Mouse (Mus musculus): ENCODE results near the gene Hook2. TPM values are rescaled to one million over a fixed set of nuclear protein-coding genes. Genes with fewer than 3 reads are reported as not detected.

Gene Hook2
- polyA plus RNA-seq, 1 experiment: 3.6 TPM

DNA sequence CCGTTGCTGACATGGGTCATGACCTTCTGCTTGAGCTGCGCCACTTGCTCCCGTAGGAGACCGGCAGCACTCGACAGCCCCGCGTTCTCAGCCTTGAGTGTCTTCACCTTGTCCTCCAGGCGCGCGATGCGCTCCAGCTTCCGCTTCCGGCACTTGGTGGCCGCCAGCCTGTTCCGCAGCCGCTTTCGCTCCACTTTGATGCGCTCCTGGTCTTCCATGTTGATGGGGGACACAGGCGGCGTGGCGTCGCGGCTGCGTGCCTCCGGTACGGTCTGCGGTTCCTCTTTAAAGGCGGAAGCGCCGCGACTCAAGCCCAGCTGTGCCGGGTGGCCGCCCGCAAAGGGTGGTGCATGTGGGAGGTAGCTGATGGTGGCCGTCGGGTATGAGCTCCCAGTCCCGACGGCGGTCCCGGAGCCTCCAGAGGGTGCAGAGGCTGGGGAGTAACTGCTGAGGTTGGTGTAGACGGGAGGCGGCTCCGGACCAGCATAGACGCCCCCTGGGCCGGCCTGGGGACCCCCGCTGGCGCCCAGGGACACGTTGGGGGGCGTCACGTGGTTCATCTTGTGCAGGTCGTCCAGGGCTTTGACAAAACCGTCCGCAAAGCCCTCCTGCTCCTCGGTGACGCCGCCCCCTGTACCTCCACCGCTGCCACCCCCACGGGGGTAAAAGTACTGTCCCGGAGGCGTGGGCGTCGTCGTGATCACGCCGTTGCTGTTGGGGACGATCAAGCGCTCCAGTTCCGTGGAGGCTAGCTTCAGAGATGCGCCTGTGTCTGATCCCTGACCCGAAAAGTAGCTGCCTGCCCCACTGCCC lies 12.8 kb upstream of the Hook2 start:
- peak overlapping the region; percentile 96 for H3K27ac ChIP-seq (ENCODE audit: insufficient read depth, low read length)
- TF ChIP-seq CTCF (IDR thresholded peaks at IDR 0.05; ENCODE audit: extremely low read depth, insufficient read depth, insufficient read length, insufficient replicate concordance): no peak
- no peak; the same call in 1 of the 2 replicates for TF ChIP-seq POLR2A (IDR thresholded peaks at IDR 0.05; ENCODE audit: low read depth, low read length)
- peak in 1 of 2 experiments; percentile 76 for DNase-seq (ENCODE audit: low read depth in 1 of 2, low spot score in 2 of 2)
- H3K36me3 ChIP-seq (ENCODE audit: control insufficient read depth, insufficient read depth, low read length): no peaks in the 10 kb centered on the region
- no peaks in the 10 kb centered on the region for H3K27me3 ChIP-seq (ENCODE audit: control insufficient read depth, insufficient read depth, low read length)
- WGBS: under 1% methylated on average over 69 of the region's 70 CpGs
- peak overlapping the region; percentile 74 for H3K4me3 ChIP-seq (ENCODE audit: extremely low read depth, insufficient read depth, insufficient read length)
- peaks cover 23% of the 10 kb centered on the region for H3K4me1 ChIP-seq (ENCODE audit: control insufficient read depth, insufficient read depth, insufficient read length)

DNA sequence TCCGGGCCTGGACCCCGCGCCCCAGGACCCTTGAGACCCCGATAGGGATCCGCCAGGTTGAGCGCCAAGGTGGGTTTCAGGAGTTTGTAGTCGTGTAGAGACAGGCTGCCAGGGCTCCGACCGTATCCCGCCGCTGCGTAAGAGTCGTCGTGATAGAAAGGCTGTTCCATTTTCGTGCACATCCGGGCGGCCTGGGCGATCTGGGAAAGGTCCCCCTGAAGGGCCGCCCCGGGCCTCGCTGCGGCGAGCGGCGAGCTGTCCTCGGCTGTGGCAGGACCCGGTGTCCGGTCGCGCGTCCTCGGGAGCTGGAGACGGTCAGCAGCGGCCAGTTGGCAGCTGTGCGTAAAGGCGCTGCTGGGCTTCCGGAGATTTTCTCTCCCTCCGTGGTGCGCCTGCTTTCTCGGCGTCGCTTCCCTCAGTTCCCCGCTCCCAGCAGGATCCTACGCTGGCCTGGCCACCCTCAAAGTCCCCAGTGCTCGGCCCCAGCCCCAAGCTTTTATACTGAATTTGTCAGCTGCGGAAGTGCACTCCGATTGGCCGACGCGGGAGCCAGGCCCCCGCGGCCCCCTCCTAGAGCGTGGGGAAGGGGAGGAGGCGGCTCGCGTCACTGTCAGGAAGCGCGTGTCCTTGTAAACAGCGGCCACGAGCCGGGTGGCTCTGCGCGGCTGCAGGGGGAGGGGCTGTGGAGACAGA lies 12.0 kb upstream of the Hook2 start, which contains the start of gene Junb:
Junb (minus strand) TSS at position 471 of the 693 bp plus-strand sequence.
- Histone ChIP-seq H3K36me3 (ENCODE audit: control insufficient read depth, insufficient read depth, low read length) (no peaks in the 10 kb centered on the region), H3K4me1 (ENCODE audit: control insufficient read depth, insufficient read depth, insufficient read length) (peaks cover 25% of the 10 kb centered on the region), H3K27ac (ENCODE audit: insufficient read depth, low read length) (peak within 1 kb of the TSS; percentile 96), H3K4me3 (ENCODE audit: extremely low read depth, insufficient read depth, insufficient read length) (peak within 1 kb of the TSS; percentile 74), H3K27me3 (ENCODE audit: control insufficient read depth, insufficient read depth, low read length) (no peaks in the 10 kb centered on the region)
- TF ChIP-seq POLR2A (IDR thresholded peaks at IDR 0.05; ENCODE audit: low read depth, low read length) (peak; percentile 100), CTCF (IDR thresholded peaks at IDR 0.05; ENCODE audit: extremely low read depth, insufficient read depth, insufficient read length, insufficient replicate concordance) (no peak)
- WGBS: under 1% methylated on average over 63 of the region's 63 CpGs
- DNase-seq (ENCODE audit: low read depth in 1 of 2, low spot score in 2 of 2): peak; percentile 95 to 96

GRCm38 (mm10) chr8:84979599-84980421 lies 10.6 kb upstream of the Hook2 start:
- peak overlapping the region; percentile 96 for H3K27ac ChIP-seq (ENCODE audit: insufficient read depth, low read length)
- 3% methylated on average over 40 of the region's 42 CpGs for WGBS
- TF ChIP-seq POLR2A (IDR thresholded peaks at IDR 0.05; ENCODE audit: low read depth, low read length) (peak; percentile 49), CTCF (IDR thresholded peaks at IDR 0.05; ENCODE audit: extremely low read depth, insufficient read depth, insufficient read length, insufficient replicate concordance) (no peak)
- no peaks in the 10 kb centered on the region for H3K27me3 ChIP-seq (ENCODE audit: control insufficient read depth, insufficient read depth, low read length)
- peak overlapping the region; percentile 50 for H3K4me3 ChIP-seq (ENCODE audit: extremely low read depth, insufficient read depth, insufficient read length)
- H3K36me3 ChIP-seq (ENCODE audit: control insufficient read depth, insufficient read depth, low read length): no peaks in the 10 kb centered on the region
- DNase-seq (ENCODE audit: low read depth in 1 of 2, low spot score in 2 of 2): peak; percentile 93 to 97
- H3K4me1 ChIP-seq (ENCODE audit: control insufficient read depth, insufficient read depth, insufficient read length): peaks cover 34% of the 10 kb centered on the region

DNA sequence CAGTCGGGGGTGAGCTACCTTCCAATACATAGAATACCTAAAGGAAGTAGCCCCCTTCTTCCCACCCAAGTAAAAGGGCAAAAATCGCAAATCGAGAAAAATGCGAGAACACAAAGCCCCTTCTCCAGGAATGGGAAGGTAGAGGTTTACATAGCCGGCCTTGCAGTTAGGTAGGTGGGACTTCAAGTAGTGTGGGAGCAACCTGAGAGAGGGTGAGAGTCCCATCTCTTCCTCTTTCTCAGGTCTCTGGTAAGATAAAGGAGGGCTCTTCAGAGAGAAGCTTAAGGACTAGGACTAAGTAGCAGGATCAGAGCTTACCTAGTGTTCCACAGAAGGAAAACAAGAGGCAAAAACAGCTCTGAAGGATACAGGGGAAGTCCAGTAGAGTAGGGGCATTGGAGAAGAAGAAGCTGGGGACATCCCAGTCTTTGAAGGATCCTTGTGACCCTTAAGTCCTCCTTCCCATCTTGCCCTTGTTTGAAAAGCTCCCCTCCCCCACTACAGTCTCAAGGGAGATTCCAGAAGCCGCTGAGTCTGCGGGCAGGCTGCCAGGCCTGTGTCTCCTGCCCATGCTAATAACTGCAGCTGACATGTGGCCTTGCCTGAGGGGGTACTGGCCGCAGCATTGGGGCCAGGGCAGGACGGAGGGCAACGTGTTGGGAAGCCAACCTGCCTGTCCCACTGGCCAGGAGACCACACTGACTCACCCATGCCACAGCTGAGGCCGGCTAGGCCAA lies 9.6 kb upstream of the Hook2 start:
- peak in 1 of 2 experiments; percentile 53 for DNase-seq (ENCODE audit: low read depth in 1 of 2, low spot score in 2 of 2)
- WGBS: 28% methylated on average over 11 of the region's 11 CpGs
- no peaks in the 10 kb centered on the region for H3K36me3 ChIP-seq (ENCODE audit: control insufficient read depth, insufficient read depth, low read length)
- H3K27ac ChIP-seq (ENCODE audit: insufficient read depth, low read length): peak overlapping the region; percentile 96
- H3K27me3 ChIP-seq (ENCODE audit: control insufficient read depth, insufficient read depth, low read length): no peaks in the 10 kb centered on the region
- TF ChIP-seq POLR2A (IDR thresholded peaks at IDR 0.05; ENCODE audit: low read depth, low read length): no peak
- no peak for TF ChIP-seq CTCF (IDR thresholded peaks at IDR 0.05; ENCODE audit: extremely low read depth, insufficient read depth, insufficient read length, insufficient replicate concordance)
- H3K4me1 ChIP-seq (ENCODE audit: control insufficient read depth, insufficient read depth, insufficient read length): peaks cover 37% of the 10 kb centered on the region
- H3K4me3 ChIP-seq (ENCODE audit: extremely low read depth, insufficient read depth, insufficient read length): peak overlapping the region; percentile 50; the same call in 1 of the 2 replicates

DNA sequence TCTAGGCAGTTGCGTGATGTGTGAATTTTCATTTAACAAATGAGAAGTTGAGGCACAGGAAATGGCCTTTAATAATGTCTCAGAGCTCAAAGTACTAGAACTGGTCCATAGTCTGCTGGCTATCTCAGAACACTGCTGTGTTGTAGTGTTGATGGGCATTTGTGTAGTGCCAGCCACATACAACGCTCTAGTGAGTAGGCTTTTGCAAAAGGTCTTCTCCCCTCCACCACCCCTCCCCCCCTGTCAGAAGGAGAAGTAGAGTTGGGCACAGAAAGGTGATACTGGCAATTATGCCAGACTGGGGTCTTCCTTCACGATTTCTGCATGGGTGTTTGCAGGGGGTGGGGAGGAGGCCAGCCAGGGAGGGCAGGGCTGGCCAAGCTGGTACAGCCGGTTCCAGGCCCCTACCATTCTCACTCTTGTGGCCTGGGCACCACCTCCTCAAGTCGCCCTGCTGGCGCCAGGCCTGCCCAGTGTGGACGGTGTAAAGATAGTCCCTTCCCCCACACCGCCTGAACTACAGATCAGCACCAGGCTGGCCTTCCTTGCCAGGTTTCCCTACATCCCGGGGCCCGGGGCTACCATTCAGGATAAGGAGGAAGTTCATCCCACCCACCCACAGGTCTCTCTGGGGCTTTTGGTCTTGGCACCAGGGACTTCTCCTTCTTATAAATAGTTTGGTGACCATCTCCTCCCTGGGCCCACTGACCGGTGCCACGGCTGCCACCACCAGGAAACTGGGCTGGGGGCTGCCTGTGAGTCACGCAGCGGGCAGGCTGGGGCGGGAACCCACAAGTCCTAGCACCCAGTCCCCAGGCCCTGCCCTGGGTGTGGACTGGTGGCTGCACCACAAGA lies 8.5 kb upstream of the Hook2 start:
- H3K4me3 ChIP-seq (ENCODE audit: extremely low read depth, insufficient read depth, insufficient read length): no peak overlapping the region
- H3K4me1 ChIP-seq (ENCODE audit: control insufficient read depth, insufficient read depth, insufficient read length): peaks cover 37% of the 10 kb centered on the region
- no peak for DNase-seq (ENCODE audit: low read depth in 1 of 2, low spot score in 2 of 2)
- no peak for TF ChIP-seq POLR2A (IDR thresholded peaks at IDR 0.05; ENCODE audit: low read depth, low read length)
- TF ChIP-seq CTCF (IDR thresholded peaks at IDR 0.05; ENCODE audit: extremely low read depth, insufficient read depth, insufficient read length, insufficient replicate concordance): no peak
- no peaks in the 10 kb centered on the region for H3K36me3 ChIP-seq (ENCODE audit: control insufficient read depth, insufficient read depth, low read length)
- no peaks in the 10 kb centered on the region for H3K27me3 ChIP-seq (ENCODE audit: control insufficient read depth, insufficient read depth, low read length)
- H3K27ac ChIP-seq (ENCODE audit: insufficient read depth, low read length): peak overlapping the region; percentile 78
- WGBS: 44% methylated on average over 15 of the region's 15 CpGs
